Mouse (Mus musculus) small intestine, adult 2 months (tissue): ENCODE measurements around the gene Mapk8ip1.

Experiments used
- CTCF ChIP-seq: fragments of 200-500 bp; IDR thresholded peaks from 2 replicates; pipeline ENCODE4 v1.5.1; 2012; ENCODE audit warnings: low read depth, mild to moderate bottlenecking, control low read depth, inconsistent platforms, low read length, moderate library complexity, mixed read lengths; ENCODE audit not compliant: insufficient replicate concordance, insufficient read length; ENCODE audit errors: extremely low read depth
- POLR2A ChIP-seq: fragments of 200-500 bp; IDR thresholded peaks from 2 replicates; pipeline ENCODE4 v1.6.1; 2012; ENCODE audit warnings: low read depth, mild to moderate bottlenecking, control low read depth, inconsistent platforms, low read length, moderate library complexity

- TF ChIP-seq POLR2A (no peak), CTCF (no peak)
These were observed 33.6 kb downstream of the Mapk8ip1 start for GRCm38 (mm10) chr2:92367383-92368029.
